Mouse (Mus musculus) lung, postnatal 0 days (tissue): ENCODE measurements at regions not wholly inside any gene's neighbourhood (a gene's known extent, or its start where the extent isn't known, plus 50 kb on each side); places are given as distances from the start of the nearest gene placed in this dataset.

Experiments used
- CTCF ChIP-seq: IDR thresholded peaks from 2 replicates; pipeline ENCODE4 v1.5.1; 2016; ENCODE audit warnings: antibody characterized with exemption, mild to moderate bottlenecking
- EP300 ChIP-seq: IDR thresholded peaks from 2 replicates; pipeline ENCODE4 v1.6.1; 2016; ENCODE audit warnings: antibody characterized with exemption, mild to moderate bottlenecking, control low read depth

- no peak for TF ChIP-seq CTCF
- no peak for TF ChIP-seq EP300
Measured at GRCm38 (mm10) chr6:99936716-99937115, 210.5 kb upstream of the Prok2 start.
